Mouse (Mus musculus): Measurements from ENCODE around the gene Snai1.

The Snai1 gene

GRCm38 (mm10) chr2:167528278-167528677 lies 9.7 kb upstream of the Snai1 start:
- no peak for DNase-seq

GRCm38 (mm10) chr2:167529935-167530513 lies 8.0 kb upstream of the Snai1 start:
- no peak for DNase-seq

- no peak for DNase-seq
Observed at GRCm38 (mm10) chr2:167530536-167530935, 7.5 kb upstream of the Snai1 start.

- DNase-seq = peak; percentile 44
Observed at GRCm38 (mm10) chr2:167532131-167532530, 5.9 kb upstream of the Snai1 start.

- no peak for DNase-seq
Observed at GRCm38 (mm10) chr2:167533880-167534279, 4.1 kb upstream of the Snai1 start.

- no peak for DNase-seq
Observed at GRCm38 (mm10) chr2:167536320-167536945, 1.6 kb upstream of the Snai1 start.

- no peak for DNase-seq
Observed at GRCm38 (mm10) chr2:167538671-167539306, 794 bp downstream of the Snai1 start.

GRCm38 (mm10) chr2:167539536-167540476 lies 1.8 kb downstream of the Snai1 start:
- no peak for DNase-seq

- DNase-seq = no peak
Observed at GRCm38 (mm10) chr2:167540477-167541110, 2.6 kb downstream of the Snai1 start.

GRCm38 (mm10) chr2:167541324-167541723 lies 3.3 kb downstream of the Snai1 start:
- DNase-seq = no peak

GRCm38 (mm10) chr2:167541761-167542160 lies 3.8 kb downstream of the Snai1 start:
- no peak for DNase-seq

GRCm38 (mm10) chr2:167542361-167542760 lies 4.4 kb downstream of the Snai1 start:
- DNase-seq = no peak

- DNase-seq = peak; percentile 65
Observed at GRCm38 (mm10) chr2:167543121-167544003, 5.4 kb downstream of the Snai1 start.

- no peak for DNase-seq
Observed at GRCm38 (mm10) chr2:167544004-167544356, 6.0 kb downstream of the Snai1 start.

GRCm38 (mm10) chr2:167544456-167544855 lies 6.5 kb downstream of the Snai1 start:
- no peak for DNase-seq

GRCm38 (mm10) chr2:167546447-167547195 lies 8.6 kb downstream of the Snai1 start:
- no peak for DNase-seq

- no peak for DNase-seq
Observed at GRCm38 (mm10) chr2:167547444-167547843, 9.4 kb downstream of the Snai1 start.

GRCm38 (mm10) chr2:167548961-167549360 lies 11.0 kb downstream of the Snai1 start:
- DNase-seq = no peak

- DNase-seq = no peak
Observed at GRCm38 (mm10) chr2:167550341-167550854, 12.4 kb downstream of the Snai1 start.

- DNase-seq = no peak
Observed at GRCm38 (mm10) chr2:167551342-167551920, 13.4 kb downstream of the Snai1 start.
